ENCODE assay signal across 17 mouse cellular contexts in the genomic region with DNA sequence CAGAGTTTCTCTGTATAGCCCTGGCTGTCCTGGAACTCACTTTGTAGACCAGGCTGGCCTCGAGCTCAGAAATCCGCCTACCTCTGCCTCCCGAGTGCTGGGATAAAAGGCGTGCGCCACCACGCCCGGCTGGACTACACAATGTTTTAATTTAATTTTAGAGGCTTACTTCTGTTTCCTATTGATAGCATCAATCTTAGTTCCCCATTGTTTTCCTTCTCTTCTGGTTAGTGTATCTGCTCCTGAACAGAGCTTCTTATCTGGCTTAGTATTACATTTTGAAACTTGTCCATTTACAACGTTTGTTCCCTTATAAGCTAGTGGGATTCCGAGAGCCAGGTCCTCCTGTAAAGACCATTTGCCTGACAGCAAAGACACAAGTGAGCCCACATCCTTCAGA.
"Had no signal": no experiment of that assay in that cellular context is flagged by ENCODE, and none has a peak within 500 bp of the region (broad histone marks: within the 10 kb centered on the region; RNA-seq: fewer than 3 reads in every experiment).

No protein-coding gene starts in this region.

- H3K9ac ChIP-seq: limb, embryonic 15.5 days; lung, embryonic 14.5 days; midbrain, embryonic 12.5 days had no signal

- H3K4me1 ChIP-seq: limb, embryonic 15.5 days; megakaryocyte, embryonic 14.5 days; midbrain, embryonic 12.5 days had no signal

- H3K9me3 ChIP-seq: limb, embryonic 15.5 days; midbrain, embryonic 12.5 days had no signal

- H3K27me3 ChIP-seq: limb, embryonic 15.5 days; megakaryocyte, embryonic 14.5 days; midbrain, embryonic 12.5 days had no signal

- H3K27ac ChIP-seq: kidney, postnatal 0 days; limb, embryonic 15.5 days; midbrain, embryonic 12.5 days had no signal

- H3K4me2 ChIP-seq: limb, embryonic 15.5 days; lung, embryonic 14.5 days; midbrain, embryonic 12.5 days had no signal

- DNase-seq: kidney, adult 11 months; kidney, adult 9 months; kidney, postnatal 36 days; layer of hippocampus, adult 9-11 months; layer of hippocampus, postnatal 36 days; lung, embryonic 14.5 days; lung, postnatal 10 days; lung, postnatal 4 days; right cerebral cortex, adult 18-20 months; right cerebral cortex, postnatal 4 days; spleen, adult 18-20 months; thymus, adult 2 months; thymus, postnatal 25 days had no signal

- H3K4me3 ChIP-seq: limb, embryonic 15.5 days; megakaryocyte, embryonic 14.5 days; midbrain, embryonic 12.5 days had no signal

- H3K36me3 ChIP-seq: limb, embryonic 15.5 days; midbrain, embryonic 12.5 days had no signal
